Mouse (Mus musculus) neural tube, embryonic 14.5 days (tissue): Measurements from ENCODE around the gene Ddx25. TPM values are rescaled to one million over a fixed set of nuclear protein-coding genes. Genes with fewer than 3 reads are reported as not detected.

Experiments used
- ATAC-seq: fragments of 200-750 bp; cut with Nextera tagmentation; 2 replicates; pipeline ENCODE4 v1.8.0; 2017; ENCODE audit warnings: low read depth, mild to moderate bottlenecking, moderate TSS enrichment, moderate library complexity
- H3K27ac ChIP-seq: fragments of 300-500 bp; sonication (generic); 2 replicates; pipeline ENCODE4 v1.5.1; 2014; ENCODE audit warnings: low read depth, mild to moderate bottlenecking, control low read depth, low read length, moderate library complexity, mixed read lengths
- H3K27me3 ChIP-seq: fragments of 300-500 bp; sonication (generic); 2 replicates; pipeline ENCODE4 v1.6.1; 2014; ENCODE audit warnings: low read length; ENCODE audit not compliant: control insufficient read depth, insufficient read depth
- H3K36me3 ChIP-seq: fragments of 300-500 bp; sonication (generic); 2 replicates; pipeline ENCODE4 v1.6.1; 2014; ENCODE audit warnings: low read length, mixed read lengths; ENCODE audit not compliant: control insufficient read depth, insufficient read depth
- H3K4me1 ChIP-seq: fragments of 300-500 bp; sonication (generic); 2 replicates; pipeline ENCODE4 v1.6.1; 2014; ENCODE audit warnings: low read length; ENCODE audit not compliant: control insufficient read depth, insufficient read depth
- H3K4me2 ChIP-seq: fragments of 300-500 bp; sonication (generic); 2 replicates; pipeline ENCODE4 v1.6.1; 2014; ENCODE audit warnings: mild to moderate bottlenecking, low read depth, low read length, control low read depth
- H3K4me3 ChIP-seq: fragments of 300-500 bp; sonication (generic); 2 replicates; pipeline ENCODE4 v1.5.1; 2014; ENCODE audit warnings: low read depth, low read length, control low read depth, mixed read lengths
- H3K9ac ChIP-seq: fragments of 300-500 bp; sonication (generic); replicated peaks from 2 replicates; pipeline ENCODE4 v1.6.1; 2014; ENCODE audit warnings: low read depth, mild to moderate bottlenecking, control low read depth, low read length, mixed read lengths
- H3K9me3 ChIP-seq: fragments of 300-500 bp; sonication (generic); 2 replicates; pipeline ENCODE4 v1.6.1; 2016; ENCODE audit warnings: low read length; ENCODE audit not compliant: control insufficient read depth
- WGBS: fragments of 180-500 bp; shearing (Covaris S2); extraction: QIAGEN DNeasy Blood & Tissue Kit; methylation state at CpG from one replicate; pipeline ENCODE4 v1.1.7; 2014; 5-methylcytosine and 5-hydroxymethylcytosine counted together
- polyA plus RNA-seq: library from polyadenylated mRNA; unstranded; fragments of >200 nt; fragmentation: Nextera tagmentation; extraction: Ambion mirVana; gene quantifications from 2 replicates; pipeline ENCODE4 v1.2.1, GENCODE M21; 2014

The Ddx25 gene
- polyA plus RNA-seq, 1 experiment from 2014 or later, result 34.3 TPM

- Histone ChIP-seq H3K9me3 (no peaks in the 10 kb centered on the region), H3K4me1 (peaks cover 12% of the 10 kb centered on the region), H3K9ac (no peak overlapping the region), H3K4me2 (no peak overlapping the region), H3K27me3 (no peaks in the 10 kb centered on the region), H3K36me3 (peaks cover 26% of the 10 kb centered on the region), H3K4me3 (no peak overlapping the region), H3K27ac (no peak overlapping the region)
- WGBS, result 92% methylated on average over 5 of the region's 5 CpGs
- ATAC-seq, result no peak
These were observed 6.4 kb upstream of the Ddx25 start for GRCm38 (mm10) chr9:35564536-35565240.

- Histone ChIP-seq H3K36me3 (peaks cover 15% of the 10 kb centered on the region; the same call in 1 of the 2 replicates), H3K4me2 (no peak overlapping the region), H3K9ac (no peak overlapping the region), H3K4me1 (peaks cover 8% of the 10 kb centered on the region; the same call in 1 of the 2 replicates), H3K9me3 (no peaks in the 10 kb centered on the region), H3K4me3 (no peak overlapping the region), H3K27me3 (no peaks in the 10 kb centered on the region), H3K27ac (no peak overlapping the region)
- ATAC-seq, result no peak
- 94% methylated on average over 6 of the region's 6 CpGs for WGBS
These were observed 3.3 kb upstream of the Ddx25 start for GRCm38 (mm10) chr9:35561583-35561982.

GRCm38 (mm10) chr9:35561076-35561475 lies 2.7 kb upstream of the Ddx25 start:
- no peak for ATAC-seq
- 95% methylated on average over 11 of the region's 11 CpGs for WGBS
- Histone ChIP-seq H3K4me3 (no peak overlapping the region), H3K9me3 (no peaks in the 10 kb centered on the region), H3K36me3 (peaks cover 12% of the 10 kb centered on the region; the same call in 1 of the 2 replicates), H3K9ac (no peak overlapping the region), H3K4me1 (peaks cover 8% of the 10 kb centered on the region; the same call in 1 of the 2 replicates), H3K27me3 (no peaks in the 10 kb centered on the region), H3K27ac (no peak overlapping the region), H3K4me2 (no peak overlapping the region)

GRCm38 (mm10) chr9:35559009-35559890 lies 922 bp upstream of the Ddx25 start:
- H3K27ac ChIP-seq, result peak overlapping the region; percentile 57
- peaks cover 8% of the 10 kb centered on the region; the same call in 1 of the 2 replicates for H3K4me1 ChIP-seq
- H3K9ac ChIP-seq, result peak overlapping the region; percentile 44
- no peaks in the 10 kb centered on the region for H3K27me3 ChIP-seq
- peak overlapping the region; percentile 61 for H3K4me3 ChIP-seq
- H3K36me3 ChIP-seq, result peaks cover 6% of the 10 kb centered on the region; the same call in 1 of the 2 replicates
- no peaks in the 10 kb centered on the region for H3K9me3 ChIP-seq
- WGBS, result 2% methylated on average over 31 of the region's 31 CpGs
- ATAC-seq, result peak; percentile 90
- peak overlapping the region; percentile 79 for H3K4me2 ChIP-seq

GRCm38 (mm10) chr9:35556494-35557102 lies 1.7 kb downstream of the Ddx25 start:
- peaks cover 8% of the 10 kb centered on the region; the same call in 1 of the 2 replicates for H3K4me1 ChIP-seq
- H3K27me3 ChIP-seq, result no peaks in the 10 kb centered on the region
- no peaks in the 10 kb centered on the region for H3K9me3 ChIP-seq
- no peak overlapping the region for H3K4me2 ChIP-seq
- no peak overlapping the region for H3K27ac ChIP-seq
- H3K4me3 ChIP-seq, result no peak overlapping the region
- no peak for ATAC-seq
- peaks cover 5% of the 10 kb centered on the region; the same call in 1 of the 2 replicates for H3K36me3 ChIP-seq
- H3K9ac ChIP-seq, result no peak overlapping the region
- 89% methylated on average over 12 of the region's 12 CpGs for WGBS

- Histone ChIP-seq H3K27me3 (no peaks in the 10 kb centered on the region), H3K36me3 (peaks cover 17% of the 10 kb centered on the region), H3K4me1 (no peaks in the 10 kb centered on the region), H3K4me2 (no peak overlapping the region), H3K9ac (no peak overlapping the region), H3K4me3 (no peak overlapping the region), H3K27ac (no peak overlapping the region), H3K9me3 (no peaks in the 10 kb centered on the region)
- ATAC-seq, result no peak
- 74% methylated on average over 9 of the region's 9 CpGs for WGBS
These were observed 9.9 kb downstream of the Ddx25 start for GRCm38 (mm10) chr9:35548455-35548854.

- Histone ChIP-seq H3K36me3 (peaks cover 24% of the 10 kb centered on the region), H3K27ac (no peak overlapping the region), H3K27me3 (no peaks in the 10 kb centered on the region), H3K4me1 (no peaks in the 10 kb centered on the region), H3K9me3 (no peaks in the 10 kb centered on the region), H3K9ac (no peak overlapping the region), H3K4me3 (no peak overlapping the region), H3K4me2 (no peak overlapping the region)
- ATAC-seq, result no peak
- 86% methylated on average over 9 of the region's 9 CpGs for WGBS
These were observed 11.6 kb downstream of the Ddx25 start for GRCm38 (mm10) chr9:35546745-35547144.

- Histone ChIP-seq H3K27ac (no peak overlapping the region), H3K9ac (no peak overlapping the region), H3K4me1 (no peaks in the 10 kb centered on the region), H3K9me3 (no peaks in the 10 kb centered on the region), H3K4me2 (no peak overlapping the region), H3K4me3 (no peak overlapping the region), H3K27me3 (no peaks in the 10 kb centered on the region), H3K36me3 (peaks cover 24% of the 10 kb centered on the region)
- ATAC-seq, result no peak
- whole genome bisulfite sequencing, result 77% methylated on average over 12 of the region's 12 CpGs
These were observed 12.6 kb downstream of the Ddx25 start for GRCm38 (mm10) chr9:35545704-35546103.
